Mouse (Mus musculus): ENCODE data around the gene Cdyl.

Gene Cdyl

GRCm38 (mm10) chr13:35659406-35659985, at the start of gene Cdyl:
Gene Cdyl (plus strand): TSS chr13:35659833.
- DNase-seq, result no peak

GRCm38 (mm10) chr13:35610718-35611117, 48.9 kb upstream of the Cdyl start:
- no peak for DNase-seq

- DNase-seq, result no peak
Measured at GRCm38 (mm10) chr13:35612506-35612905, 47.1 kb upstream of the Cdyl start.

DNA sequence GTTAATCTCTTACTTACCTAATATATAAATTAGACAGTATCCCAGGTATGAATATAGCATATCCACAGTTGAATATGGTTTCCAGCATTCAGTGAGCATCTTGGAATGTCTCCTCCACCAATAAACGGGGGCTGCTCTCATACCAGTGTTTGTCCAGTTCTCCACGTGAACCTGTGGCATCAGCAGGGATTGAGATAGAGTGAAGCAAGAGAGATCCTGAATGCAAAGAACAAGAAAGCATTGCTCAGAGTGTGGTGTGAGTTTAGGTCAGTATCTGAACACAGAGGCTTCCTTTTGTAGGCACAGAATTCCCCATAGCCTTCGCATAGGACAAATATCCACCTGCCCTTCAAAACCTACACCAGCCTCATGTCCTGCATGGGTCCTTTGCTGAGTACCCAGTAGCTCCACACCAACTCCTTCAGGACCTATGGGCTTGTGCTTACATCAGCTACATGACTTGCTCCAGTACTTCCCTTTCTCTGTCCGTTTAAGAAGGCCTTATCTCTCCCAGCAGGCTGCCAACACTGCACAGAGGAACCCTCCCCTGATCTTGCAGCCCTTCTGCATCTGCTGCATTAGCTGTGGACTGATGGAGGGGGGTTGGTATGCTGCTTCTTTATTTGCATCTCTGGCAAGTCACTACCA, 44.7 kb upstream of the Cdyl start:
- no peak for DNase-seq

DNA sequence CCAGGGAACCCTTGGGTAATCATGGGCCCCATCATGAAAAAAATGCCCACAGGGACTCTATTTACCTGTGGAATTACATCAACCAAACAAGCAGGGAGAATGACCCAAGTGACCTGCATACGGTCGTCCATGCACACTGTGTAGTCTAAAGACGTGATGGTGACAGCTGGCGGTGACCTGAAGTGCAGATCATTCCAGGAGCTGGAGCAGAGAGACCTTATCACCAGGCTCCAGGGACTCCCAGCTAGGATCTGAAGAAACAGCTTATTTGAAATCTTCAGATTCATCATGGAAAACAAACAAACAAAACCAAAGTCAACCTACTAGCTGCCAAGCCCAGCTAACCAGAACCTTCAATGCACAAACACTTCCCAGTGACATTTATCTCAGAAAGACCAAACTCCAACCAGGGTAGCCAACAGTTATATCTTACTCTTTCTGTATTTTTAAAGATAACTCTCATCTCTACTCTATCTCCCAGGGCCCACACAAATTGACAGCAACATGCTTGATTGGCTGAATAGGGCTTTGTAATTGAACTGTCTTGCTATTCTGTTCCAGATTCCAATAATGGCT, 43.0 kb upstream of the Cdyl start:
- no peak for DNase-seq

DNA sequence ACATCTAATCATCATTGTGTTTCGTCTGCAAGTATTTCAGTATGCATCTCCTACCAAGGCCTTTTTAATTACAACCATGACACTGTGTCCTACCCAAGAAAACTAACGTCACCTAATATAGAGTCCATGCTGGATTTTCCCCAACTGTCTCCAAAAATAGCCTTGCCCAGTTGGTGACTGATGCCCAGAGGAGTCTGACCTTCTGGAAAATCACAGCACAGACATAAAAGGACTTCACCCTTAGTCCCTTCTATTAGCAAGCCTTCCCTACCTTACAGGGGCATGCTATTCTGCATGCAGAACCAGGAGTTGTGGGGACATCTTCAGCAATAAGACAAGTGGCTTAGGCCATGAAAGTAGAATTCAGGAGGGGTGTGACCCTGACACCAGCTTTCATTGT, 40.3 kb upstream of the Cdyl start:
- DNase-seq, result no peak

- no peak for DNase-seq
Measured at GRCm38 (mm10) chr13:35620756-35621155, 38.9 kb upstream of the Cdyl start.

DNA sequence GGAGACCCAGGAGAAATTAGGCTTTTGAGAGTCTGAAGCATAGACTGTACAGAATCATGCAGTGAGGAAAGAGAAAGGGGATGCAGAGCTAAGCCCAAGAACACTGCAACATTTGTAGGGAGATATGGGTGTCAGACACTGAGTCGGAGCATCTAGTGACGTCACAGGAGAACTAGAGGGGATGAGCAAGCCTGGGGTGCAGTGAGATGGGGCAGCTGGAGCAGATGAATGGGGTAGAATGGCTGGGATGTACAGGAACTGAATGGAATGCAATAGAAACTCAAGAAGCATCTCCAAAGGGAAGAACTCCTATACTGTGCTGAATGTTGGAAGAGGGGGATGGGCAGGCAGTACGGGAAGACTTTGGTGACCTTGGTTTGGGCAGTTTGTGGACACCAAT, 34.8 kb upstream of the Cdyl start:
- no peak for DNase-seq

- DNase-seq, result no peak
Measured at GRCm38 (mm10) chr13:35625556-35625955, 34.1 kb upstream of the Cdyl start.

GRCm38 (mm10) chr13:35627319-35627718, 32.3 kb upstream of the Cdyl start:
- DNase-seq, result no peak

DNA sequence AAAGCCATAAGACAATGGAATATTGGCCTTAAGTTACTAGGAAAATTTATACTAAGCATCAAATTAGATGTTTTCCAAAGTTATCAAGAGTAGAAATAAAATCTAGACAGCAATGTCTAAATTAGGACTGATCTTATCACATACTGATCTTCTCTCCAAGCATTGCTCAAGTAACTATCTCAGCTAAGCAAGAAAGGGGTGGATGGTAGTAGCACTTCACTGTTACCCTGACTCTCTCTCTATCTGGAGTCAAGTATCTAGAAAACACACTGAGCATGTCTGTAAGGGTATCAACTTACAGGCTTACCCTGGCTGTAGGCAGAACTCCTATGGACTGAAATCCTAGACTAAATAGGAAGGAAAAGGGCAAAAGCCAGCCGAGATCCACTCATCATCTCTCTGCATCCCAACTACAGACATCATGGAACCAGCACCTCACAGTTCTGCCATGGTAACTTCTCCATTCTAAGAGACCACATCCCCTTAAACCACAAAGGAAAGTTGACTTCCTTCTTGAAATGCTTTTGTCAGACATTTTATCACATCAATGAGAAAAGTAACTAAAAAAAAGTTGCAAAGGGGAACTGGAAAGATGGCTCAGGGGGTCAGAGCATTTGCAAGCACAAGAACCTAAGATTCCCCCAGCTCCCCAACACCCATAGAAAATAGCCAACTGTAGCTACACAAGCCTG, 12.4 kb upstream of the Cdyl start:
- DNase-seq, result no peak

DNA sequence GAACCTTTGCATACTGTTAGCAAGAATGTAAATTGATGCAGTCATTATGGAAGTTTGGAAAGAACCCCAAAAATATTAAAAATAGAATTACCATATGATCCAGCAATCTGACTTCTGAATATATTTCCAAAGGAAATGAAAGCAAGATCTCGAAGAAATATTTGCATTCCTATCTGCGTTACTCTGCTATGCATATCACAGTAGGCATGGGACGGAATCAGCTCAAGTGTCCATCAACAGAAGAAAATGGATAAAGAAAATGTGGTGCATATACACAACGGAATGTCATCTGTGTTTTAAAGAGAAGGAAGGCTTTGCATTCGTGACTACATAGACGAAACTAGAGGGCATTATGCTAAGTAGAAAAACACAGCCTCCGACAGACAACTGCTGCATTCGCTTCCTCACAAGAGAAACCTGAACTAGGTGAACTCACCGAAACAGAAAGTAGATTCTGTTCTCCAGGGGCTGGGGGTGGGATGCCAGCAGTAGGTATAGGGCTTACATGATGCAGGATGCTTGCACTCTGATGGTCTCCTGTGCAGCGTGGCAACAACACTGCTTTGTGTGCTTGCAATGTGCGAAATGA, 9.3 kb upstream of the Cdyl start:
- no peak for DNase-seq

- DNase-seq, result no peak
Measured at GRCm38 (mm10) chr13:35652851-35653250, 6.8 kb upstream of the Cdyl start.

- no peak for DNase-seq
Measured at GRCm38 (mm10) chr13:35656853-35657252, 2.8 kb upstream of the Cdyl start.

DNA sequence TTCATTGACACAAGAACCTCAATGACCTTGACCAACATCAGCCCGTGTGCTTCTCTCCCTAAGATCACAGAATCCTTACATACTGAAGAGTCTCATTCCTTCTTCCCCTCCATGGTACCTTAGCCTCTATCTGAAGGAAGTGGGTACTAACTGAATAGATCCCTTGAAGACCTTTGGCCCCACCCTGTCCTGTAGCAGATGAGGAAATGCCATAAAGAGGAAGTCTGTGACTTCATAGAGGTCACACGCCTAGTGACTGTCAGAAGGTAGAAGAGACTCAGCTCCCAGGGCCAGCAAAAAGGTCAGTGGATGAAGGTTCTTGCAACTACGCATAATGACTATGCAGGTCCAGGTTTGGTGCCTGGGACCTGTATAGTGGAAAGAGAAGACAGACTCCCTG, 5.8 kb downstream of the Cdyl start:
- no peak for DNase-seq

GRCm38 (mm10) chr13:35669910-35670469, 10.4 kb downstream of the Cdyl start:
- no peak for DNase-seq

DNA sequence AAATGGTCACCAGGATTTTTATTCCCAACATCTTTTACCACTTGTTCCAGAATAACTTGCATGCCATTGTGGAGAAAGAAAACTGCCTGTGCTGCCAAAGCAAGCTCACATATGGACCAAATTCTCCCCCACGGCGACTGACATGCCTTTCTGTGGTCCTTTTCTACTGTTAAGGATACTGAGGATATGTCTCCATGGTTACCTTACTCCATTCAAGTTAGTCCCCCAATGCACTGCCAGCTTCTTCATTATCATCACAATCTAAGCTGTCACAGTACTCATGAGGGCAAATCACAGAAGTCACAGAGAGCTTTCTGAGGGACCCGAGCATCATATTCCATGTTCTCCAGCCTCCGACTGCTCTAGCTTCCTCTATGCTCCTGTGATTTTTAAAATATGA, 11.2 kb downstream of the Cdyl start:
- DNase-seq, result no peak

GRCm38 (mm10) chr13:35676921-35677320, 17.3 kb downstream of the Cdyl start:
- DNase-seq, result no peak

GRCm38 (mm10) chr13:35677433-35678051, 17.9 kb downstream of the Cdyl start:
- no peak for DNase-seq

DNA sequence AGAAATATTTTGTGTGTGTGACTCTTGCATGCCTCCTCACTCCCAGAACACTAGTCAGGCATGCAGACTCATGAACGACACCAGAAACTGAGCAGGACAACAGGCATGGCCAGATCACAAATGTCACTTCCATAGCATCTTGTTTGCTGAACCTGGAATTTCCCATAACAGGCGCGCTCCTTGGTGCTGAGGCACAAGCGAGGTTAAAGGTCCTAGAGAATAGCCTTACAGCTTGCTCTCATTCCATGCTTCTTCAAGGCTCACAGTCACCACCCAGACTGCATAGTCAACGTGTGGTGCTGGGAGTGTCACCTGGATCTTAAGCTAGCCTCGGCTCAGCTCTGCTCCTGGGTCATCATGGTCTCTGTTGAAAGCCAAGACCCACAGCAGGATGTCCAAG, 19.1 kb downstream of the Cdyl start:
- no peak for DNase-seq

DNA sequence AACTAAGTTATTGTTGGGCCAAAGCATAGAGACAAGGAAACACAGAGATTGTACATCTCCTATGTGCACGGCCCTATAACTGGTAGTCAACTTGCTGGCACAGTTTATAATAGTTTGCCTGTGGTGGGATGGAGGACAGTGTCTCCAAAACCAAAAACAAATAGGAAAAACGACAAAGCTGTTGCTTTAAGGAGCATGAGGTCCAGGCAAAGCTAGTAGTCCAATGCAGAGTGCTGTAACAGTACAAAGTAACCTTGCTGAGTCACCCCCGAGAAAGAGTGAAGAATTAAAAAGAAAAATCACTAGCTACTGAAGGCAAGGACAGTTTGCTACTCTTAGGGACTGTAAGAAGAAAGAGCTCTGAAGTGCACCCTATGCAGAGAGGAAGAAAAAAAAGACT, 21.7 kb downstream of the Cdyl start:
- no peak for DNase-seq

DNA sequence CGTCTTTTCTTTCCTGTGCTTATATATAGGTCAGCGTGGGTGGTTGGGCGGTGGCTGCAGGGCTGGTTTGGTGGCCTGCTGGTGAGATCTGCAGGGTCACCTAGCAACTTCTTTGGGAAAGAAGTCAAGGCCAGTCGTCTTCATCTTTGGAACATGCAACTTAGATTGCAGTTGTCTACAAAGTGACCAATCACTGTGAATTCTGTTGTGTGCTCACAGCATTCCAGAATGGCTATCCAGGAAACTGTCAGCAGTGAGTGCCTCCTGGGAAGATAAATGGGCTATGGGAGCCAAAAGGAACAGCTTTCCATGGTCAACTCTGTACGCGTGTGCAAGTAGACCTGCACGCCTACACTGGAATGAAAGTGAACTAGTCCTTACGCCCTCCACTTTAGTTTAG, 26.6 kb downstream of the Cdyl start:
- peak; percentile 9 for DNase-seq

DNA sequence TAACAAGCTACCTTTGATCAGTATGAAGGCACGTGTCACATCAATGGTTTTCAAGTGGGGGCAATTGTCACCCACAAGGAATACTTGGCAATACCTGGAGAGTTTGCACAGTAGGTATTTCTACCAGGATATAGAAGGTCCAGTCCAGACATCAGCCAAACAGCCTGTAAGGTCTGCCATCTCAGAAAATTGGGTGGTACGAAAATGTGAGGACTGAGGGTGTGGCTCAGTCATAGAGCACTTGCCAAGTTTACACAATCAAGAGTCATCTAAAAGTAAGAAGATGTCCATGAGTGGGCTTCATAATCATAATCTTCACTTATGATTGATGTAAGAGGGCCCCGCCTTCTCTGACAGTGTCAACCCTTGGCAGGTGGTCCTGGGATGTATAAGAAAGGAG, 29.9 kb downstream of the Cdyl start:
- DNase-seq, result no peak

Measured in kidney, postnatal 10 days (tissue).